Mouse (Mus musculus): ENCODE measurements around the gene Gja4.

The Gja4 gene

DNA sequence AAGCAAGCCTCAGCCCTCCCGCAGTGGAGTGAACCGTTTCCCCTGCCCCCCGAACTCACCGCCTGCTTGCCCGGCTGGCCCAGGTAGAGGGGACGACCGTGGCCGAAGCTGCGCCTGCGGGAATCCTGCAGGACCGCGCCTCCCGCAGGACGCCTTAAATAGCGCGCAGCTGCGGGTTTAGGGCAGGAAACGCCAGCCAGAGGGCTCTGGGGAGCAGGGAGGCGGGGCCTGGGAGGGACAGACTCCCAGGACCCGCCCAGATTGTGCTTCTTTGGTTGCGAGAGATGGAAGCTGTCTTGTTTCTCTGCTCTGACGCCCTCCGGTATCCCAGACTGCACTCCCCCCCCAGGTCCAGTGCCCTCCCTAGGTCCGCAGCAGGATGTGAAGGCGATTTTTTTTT lies at the start of gene Gja4:
Gja4 (minus strand) TSS at position 179 of the 400 bp plus-strand sequence.
- peak; percentile 89 for DNase-seq

DNA sequence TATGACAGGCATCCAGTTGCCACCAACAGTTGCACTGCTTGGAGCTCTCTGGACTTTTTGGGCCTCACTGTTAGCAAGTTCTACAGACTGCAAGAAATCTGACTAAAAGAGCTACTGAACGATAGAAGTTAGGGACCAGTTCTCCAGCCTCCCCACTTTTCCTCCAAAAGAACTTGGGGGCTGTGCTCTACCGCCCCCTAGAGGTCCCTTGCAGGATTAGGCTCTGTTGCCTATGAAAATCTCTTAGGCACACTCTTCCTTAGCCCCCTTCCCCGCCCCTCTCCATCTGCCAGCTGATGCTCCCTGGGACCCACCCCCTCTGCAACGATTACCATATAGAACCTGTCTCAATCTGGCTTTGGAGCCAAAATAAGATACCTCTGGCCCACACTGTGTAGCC lies 49.5 kb upstream of the Gja4 start:
- peak; percentile 37 for DNase-seq

DNA sequence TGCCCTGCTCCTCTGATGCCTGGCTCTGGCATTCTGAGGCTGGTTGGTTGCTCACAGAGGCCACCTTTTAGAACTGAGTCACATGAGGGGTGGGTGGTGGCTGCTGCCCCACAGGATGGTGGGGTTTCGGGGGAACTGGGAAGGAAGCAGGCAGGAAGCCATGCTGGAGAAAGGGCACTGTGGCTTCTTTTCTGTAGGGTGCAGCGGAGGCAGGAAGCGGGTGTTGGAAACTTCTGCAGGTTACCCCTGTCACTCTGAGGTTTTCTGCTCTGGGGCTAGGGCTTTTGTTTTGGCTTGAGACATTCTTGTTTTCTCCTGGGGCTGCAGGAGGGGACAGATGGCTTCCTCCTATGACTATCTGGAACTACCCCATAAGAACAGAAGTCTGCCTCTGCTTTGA lies 48.7 kb upstream of the Gja4 start:
- DNase-seq = no peak

DNA sequence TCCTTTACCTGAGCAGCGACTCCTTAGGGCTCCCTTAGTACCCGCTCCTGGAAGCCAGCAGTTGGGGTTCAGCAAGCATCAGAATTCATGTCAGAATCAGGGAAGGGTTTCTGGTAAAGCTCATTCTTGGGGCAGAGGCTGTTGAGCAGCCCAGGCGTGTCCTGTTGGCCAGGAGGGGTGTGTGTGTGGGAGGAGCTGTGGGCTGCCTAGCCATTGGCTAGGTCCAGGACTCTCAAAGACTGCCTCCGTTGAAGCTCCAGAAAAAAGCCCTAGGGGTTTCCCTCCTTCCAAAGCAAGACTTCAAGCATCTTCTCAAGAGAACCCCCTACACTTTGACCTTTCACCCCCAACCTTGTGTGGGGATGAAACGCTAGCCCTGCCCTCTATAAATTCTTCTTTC lies 44.2 kb upstream of the Gja4 start, which contains the start of gene Gjb5:
Gjb5 (minus strand) TSS at position 164 of the 400 bp plus-strand sequence.
- no peak for DNase-seq

DNA sequence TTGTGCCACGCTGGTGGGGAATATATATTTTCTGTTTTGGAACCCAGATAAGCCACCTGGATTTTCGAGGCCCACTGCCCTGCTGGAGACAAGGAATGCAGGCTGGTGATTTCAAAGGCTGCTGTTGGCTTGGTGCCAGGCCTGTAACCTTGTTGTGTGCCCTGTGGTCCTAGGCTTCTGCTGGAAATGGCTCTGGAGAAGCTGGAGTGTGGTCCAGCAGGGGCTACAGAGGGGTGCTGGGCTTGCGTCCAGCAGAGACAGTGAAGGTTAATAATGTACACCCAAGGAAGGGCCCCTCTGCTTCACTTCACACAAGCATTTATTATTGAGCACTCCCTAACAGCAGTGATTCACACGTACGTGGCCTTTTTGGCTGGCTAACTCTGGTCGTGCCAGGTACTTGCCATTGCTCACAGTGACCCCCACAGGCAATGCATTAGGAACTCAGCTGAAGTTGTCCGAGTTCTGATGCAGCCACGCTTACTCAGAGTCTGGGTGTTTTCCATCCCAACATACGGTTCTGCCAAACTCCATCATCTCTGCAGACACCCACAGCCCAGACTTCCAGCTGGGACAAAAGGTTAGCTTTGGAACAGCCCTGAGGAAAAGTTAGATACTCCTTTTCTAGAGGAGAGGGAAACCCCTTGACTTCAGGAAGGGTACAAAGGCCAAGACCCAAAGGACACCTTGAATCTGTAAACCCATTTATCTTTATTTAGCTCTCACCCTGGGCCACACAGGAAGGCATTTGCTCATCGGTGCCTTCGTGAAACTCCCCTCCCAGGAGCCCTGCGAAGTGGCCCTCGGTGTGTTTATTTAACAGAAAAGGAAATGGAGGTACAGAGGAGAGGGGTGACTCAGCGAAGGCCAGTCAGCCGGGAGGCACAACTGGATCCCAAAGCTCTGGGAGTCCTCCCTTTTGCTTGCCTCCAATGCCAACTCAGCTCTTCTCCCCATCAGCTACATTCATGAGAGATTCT lies 41.0 kb upstream of the Gja4 start:
- peak; percentile 40 for DNase-seq

DNA sequence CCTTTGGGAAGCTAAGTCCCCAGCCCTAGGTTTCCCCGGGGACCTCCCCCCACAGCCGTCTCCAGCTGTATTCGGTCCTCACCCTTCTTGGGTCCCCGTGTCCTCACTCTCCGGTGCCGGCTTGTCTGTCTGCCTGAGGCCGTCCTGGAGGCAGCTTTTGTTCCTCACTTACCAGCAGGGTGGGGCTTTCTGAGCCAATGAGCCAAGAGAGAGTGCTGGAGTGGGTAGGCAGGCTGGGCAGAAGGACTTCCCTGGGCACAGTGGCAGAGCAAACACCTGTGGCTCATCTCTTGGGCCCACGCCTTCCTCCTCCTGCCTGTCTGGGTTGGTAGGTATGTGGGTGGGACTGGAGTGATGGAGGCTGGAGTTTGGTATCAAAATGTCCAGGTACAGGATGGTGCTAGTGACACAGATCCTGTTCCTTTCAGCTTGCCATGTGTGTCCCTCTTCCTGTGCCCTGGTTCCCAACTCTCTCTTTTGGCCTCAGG lies 40.2 kb upstream of the Gja4 start, which contains the start of gene Gjb4:
Gjb4 (minus strand) TSS at position 131 of the 488 bp plus-strand sequence.
- no peak for DNase-seq

- DNase-seq = no peak
These were observed 38.8 kb upstream of the Gja4 start for GRCm38 (mm10) chr4:127352594-127352993.

DNA sequence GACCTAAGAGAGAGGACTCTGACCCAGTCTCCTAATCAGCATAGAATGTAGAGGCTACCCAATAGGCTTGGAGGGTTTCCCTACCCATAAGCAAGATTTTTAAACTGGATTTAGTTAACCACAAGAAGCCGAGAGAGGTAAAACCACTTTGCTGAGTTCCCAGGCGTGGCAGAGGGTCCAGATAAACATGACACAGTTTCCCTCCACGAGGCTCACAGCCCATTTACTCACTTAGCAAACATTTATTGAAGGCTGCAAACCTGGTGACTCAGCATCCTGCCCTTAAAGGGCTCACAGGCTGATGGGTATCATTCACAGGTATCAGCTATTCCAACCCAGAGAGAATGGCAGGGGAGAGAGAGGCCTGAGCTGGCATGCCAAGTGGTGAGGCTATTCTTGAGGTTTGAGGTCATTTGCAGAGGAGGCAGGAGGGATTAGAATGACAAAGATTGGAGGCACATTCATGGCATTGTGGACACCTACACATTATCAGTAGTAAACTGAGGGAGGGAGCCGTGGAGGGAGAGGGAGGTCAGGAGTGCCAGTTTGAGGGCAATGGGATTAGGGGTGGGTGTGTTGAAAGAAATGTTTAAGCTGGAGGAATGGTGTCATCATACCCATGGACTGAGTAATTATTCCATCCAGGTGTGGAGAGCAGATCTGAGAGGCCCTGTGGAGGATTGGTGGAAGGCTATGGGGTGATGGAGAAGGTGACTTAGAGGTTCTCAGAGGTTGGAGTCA lies 35.9 kb upstream of the Gja4 start:
- no peak for DNase-seq

DNA sequence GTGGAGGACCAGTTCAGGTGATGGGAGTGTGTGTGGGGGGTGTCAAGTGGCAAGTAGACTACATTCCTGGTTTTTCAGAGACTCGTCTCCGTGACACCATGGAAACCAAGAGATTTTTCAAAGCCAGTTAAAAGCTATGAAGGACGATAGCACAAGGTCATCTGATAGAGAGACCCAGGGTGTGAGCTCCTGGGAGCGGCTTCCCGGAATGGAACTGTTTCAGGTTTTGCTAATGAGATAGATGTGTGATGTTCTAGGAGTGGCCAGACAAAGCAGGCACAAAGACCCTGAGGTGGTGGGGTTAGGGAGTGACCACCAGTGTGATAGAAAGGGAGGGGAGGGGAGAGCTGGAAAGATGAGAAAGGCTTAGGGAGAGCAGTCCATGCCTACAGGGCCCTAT lies 31.2 kb upstream of the Gja4 start:
- DNase-seq = no peak

GRCm38 (mm10) chr4:127341372-127341771 lies 27.5 kb upstream of the Gja4 start:
- DNase-seq = no peak

- DNase-seq = no peak
These were observed 23.8 kb upstream of the Gja4 start for GRCm38 (mm10) chr4:127337668-127338067.

- DNase-seq = no peak
These were observed 21.1 kb upstream of the Gja4 start for GRCm38 (mm10) chr4:127334870-127335504.

- DNase-seq = peak; percentile 29
These were observed 17.3 kb upstream of the Gja4 start for GRCm38 (mm10) chr4:127331171-127331570.

GRCm38 (mm10) chr4:127330181-127331100 lies 16.6 kb upstream of the Gja4 start, which contains the start of gene Gjb3:
TSS of gene Gjb3 (minus strand) at chr4:127330844.
- DNase-seq = peak; percentile 47

- no peak for DNase-seq
These were observed 15.9 kb upstream of the Gja4 start for GRCm38 (mm10) chr4:127329751-127330150.

DNA sequence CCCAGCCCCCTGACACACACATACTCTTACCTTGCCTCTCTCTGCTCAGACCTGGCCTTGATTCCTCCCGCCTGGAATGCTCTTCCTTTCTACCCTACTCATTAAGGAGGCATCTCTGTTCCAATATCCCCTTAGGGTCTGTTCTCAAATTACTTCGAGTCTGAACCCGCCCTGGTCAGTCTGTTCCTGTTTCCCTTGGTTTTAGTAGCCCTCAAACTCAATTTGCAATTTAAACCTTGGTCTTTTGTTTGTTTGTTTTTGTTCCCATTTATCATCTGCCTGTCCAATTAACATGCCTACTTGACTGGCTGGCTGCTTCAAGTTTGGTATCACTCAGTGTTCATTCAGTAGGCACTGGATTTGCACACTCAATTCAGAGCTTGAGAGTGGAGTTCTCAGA lies 15.2 kb upstream of the Gja4 start:
- peak; percentile 38 for DNase-seq

GRCm38 (mm10) chr4:127328378-127328777 lies 14.5 kb upstream of the Gja4 start:
- DNase-seq = no peak

DNA sequence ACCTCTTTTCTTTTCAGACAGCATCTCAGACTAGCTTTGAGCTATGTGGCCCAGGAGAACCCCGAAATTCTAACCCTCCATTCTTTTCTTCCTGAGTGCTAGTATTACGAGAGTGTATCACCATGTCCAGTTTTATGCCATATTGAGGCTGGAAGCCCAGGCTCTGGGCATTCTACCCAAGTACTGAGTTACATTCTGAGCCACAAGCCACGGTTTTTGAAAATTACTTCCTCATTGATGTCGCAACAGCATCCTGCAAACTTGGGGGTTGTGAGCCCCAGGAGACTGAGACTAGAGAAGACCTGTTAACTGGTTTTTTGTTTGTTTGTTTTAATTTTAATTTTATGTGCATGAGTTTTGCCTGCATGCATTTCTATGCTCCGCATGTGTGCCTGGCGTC lies 13.9 kb upstream of the Gja4 start:
- no peak for DNase-seq

GRCm38 (mm10) chr4:127327258-127327657 lies 13.4 kb upstream of the Gja4 start:
- DNase-seq = no peak

- no peak for DNase-seq
These were observed 11.4 kb upstream of the Gja4 start for GRCm38 (mm10) chr4:127325276-127325675.

DNA sequence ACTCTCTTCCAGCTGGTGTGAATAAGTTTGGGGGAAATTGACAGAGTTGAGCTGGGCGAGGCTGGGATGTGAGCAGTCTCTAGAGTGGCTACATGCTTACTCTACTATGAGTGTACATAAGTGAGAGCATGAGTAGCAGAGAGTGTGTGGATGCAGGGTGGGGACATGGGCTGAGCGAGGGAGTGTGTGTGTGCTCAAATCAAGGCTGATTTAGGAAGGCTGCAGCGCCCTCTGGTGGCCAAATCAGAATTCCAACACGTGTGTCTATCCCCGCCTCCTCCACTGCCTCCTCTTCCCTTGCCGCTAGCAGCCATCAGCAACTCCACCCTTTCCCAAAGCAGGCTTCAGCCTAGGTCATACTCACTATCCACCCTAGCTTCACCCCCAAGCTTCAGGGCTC lies 10.9 kb upstream of the Gja4 start:
- DNase-seq = peak; percentile 91

GRCm38 (mm10) chr4:127324296-127324695 lies 10.5 kb upstream of the Gja4 start:
- no peak for DNase-seq

Data from retina, postnatal 1 day (tissue).